Mouse (Mus musculus): Measurements from ENCODE around the gene Tax1bp1. TPM values are rescaled to one million over a fixed set of nuclear protein-coding genes. Genes with fewer than 3 reads are reported as not detected.

The Tax1bp1 gene
- polyA plus RNA-seq, 1 experiment, result 99.6 TPM

GRCm38 (mm10) chr6:52795029-52795841, 81.7 kb downstream of the Tax1bp1 start:
- no peak for DNase-seq (ENCODE audit: extremely low spot score in 1 of 2, low spot score in 1 of 2)

- DNase-seq (ENCODE audit: extremely low spot score in 1 of 2, low spot score in 1 of 2), result no peak
These were observed 82.6 kb downstream of the Tax1bp1 start for GRCm38 (mm10) chr6:52796035-52796598.

- DNase-seq (ENCODE audit: extremely low spot score in 1 of 2, low spot score in 1 of 2), result no peak
These were observed 83.2 kb downstream of the Tax1bp1 start for GRCm38 (mm10) chr6:52796691-52797090.

- DNase-seq (ENCODE audit: extremely low spot score in 1 of 2, low spot score in 1 of 2), result no peak
These were observed 83.8 kb downstream of the Tax1bp1 start for GRCm38 (mm10) chr6:52797252-52797800.

GRCm38 (mm10) chr6:52802181-52802580, 88.7 kb downstream of the Tax1bp1 start:
- no peak for DNase-seq (ENCODE audit: extremely low spot score in 1 of 2, low spot score in 1 of 2)

- no peak for DNase-seq (ENCODE audit: extremely low spot score in 1 of 2, low spot score in 1 of 2)
These were observed 91.8 kb downstream of the Tax1bp1 start for GRCm38 (mm10) chr6:52805237-52805856.

Other genes with a start within 250 kb of the Tax1bp1 start
- gene Hibadh, start 73.3 kb upstream of the Tax1bp1 start, polyA plus RNA-seq (2012; rRNA removed), result 72.7 and 73.7 TPM in 2 replicates

Data from frontal cortex, adult 2 months (tissue).